Mouse (Mus musculus) gastrocnemius, adult 18-20 months (tissue): ENCODE measurements at regions not wholly inside any gene's neighbourhood (a gene's known extent, or its start where the extent isn't known, plus 50 kb on each side); places are given as distances from the start of the nearest gene placed in this dataset.
A peak's percentile ranks its signal among the peaks of the same experiment; 100 is the strongest.

Experiments used
- DNase-seq: peaks from one replicate; pipeline ENCODE4 v3.0.0; 2021; ENCODE audit warnings: low spot score

- DNase-seq: no peak
Measured at GRCm38 (mm10) chr15:49043035-49043434, 4841.7 kb upstream of the Gm7489 start.

DNA sequence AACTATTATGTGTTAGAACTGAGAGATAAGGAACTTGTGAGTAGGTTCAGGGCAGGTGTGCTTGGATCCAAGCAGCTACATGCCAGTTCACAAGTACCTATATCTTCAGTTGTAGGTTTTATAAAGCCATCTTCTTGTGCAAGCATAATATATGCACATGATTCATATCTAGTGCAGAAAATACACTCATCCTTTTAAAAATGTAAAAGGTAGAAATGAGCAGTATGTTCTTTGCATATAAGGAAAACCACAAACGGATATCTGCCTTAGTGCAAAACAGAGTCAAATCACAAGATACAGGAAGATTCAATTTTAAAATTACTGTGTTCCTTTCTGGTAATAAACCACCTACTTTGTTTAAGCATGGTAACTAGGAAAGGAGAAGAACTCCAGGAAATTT is 4819.6 kb upstream of the Gm7489 start:
- no peak for DNase-seq

DNA sequence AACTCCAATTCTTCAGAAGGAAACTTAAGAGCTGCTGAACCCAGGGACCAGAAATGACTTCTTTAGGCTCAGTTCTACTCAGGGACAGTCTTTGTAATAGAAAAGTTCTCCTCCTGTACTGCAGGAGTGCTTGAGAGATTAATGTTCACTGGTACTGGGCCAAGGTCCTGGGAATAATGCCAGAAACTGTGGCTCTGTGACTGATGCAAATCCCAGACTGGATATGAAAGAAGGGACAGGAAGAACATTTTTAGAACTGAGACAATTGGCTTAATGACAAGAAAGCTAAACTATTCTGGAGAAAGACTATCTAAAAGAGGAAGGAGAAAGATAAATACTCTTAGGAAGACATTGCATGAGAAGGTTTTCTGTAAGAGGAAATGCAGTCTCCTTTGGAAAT is 4818.8 kb upstream of the Gm7489 start:
- DNase-seq: peak; percentile 59

DNA sequence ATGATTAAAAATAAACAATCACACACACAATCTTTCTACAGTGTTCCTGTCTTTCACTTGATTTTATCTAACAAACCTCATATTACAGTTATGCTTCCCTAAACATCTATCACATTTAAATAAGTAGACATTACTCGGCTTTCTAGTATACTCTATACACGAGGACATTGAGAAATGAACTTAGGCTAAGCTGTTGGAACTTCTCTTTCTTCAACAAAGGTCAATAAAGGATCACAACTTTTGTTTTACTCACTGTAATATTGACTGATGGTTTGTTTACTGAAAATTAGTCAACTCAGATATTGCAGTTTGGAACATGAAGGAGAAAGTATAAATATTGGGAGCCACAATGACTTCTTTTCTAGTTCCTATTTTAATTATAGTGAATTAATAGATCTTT is 4818.3 kb upstream of the Gm7489 start:
- no peak for DNase-seq
